Mouse (Mus musculus): Measurements from ENCODE around the gene Slx4. TPM values are rescaled to one million over a fixed set of nuclear protein-coding genes. Genes with fewer than 3 reads are reported as not detected.

The Slx4 gene
- total and polyA plus RNA-seq, 3 experiments: 24.3 to 35.2 TPM; not detected in 1

GRCm38 (mm10) chr16:4035575-4035974 is 32.0 kb upstream of the Slx4 start:
- TF ChIP-seq TBP (IDR thresholded peaks at IDR 0.05; ENCODE audit: low read depth, low read length) (no peak), GABPA (IDR thresholded peaks at IDR 0.05; ENCODE audit: low read depth, low read length) (no peak), MXI1 (IDR thresholded peaks at IDR 0.05; ENCODE audit: low read depth, low read length) (no peak), ZMIZ1 (IDR thresholded peaks at IDR 0.05; ENCODE audit: low read depth, low read length) (no peak), CTCF (IDR thresholded peaks at IDR 0.05 in 2 of 3, conservative IDR thresholded peaks at IDR 0.05 in 1 of 3; ENCODE audit: control insufficient read depth in 1 of 3, insufficient read depth in 1 of 3, low read depth in 2 of 3, low read length in 3 of 3, poor library complexity in 1 of 3, severe bottlenecking in 1 of 3) (no peak), ZC3H11A (IDR thresholded peaks at IDR 0.05; ENCODE audit: low read depth, low read length) (no peak), MAX (IDR thresholded peaks at IDR 0.05; ENCODE audit: low read length) (no peak), TCF12 (IDR thresholded peaks at IDR 0.05; ENCODE audit: low read depth, low read length) (no peak), MAZ (IDR thresholded peaks at IDR 0.05; ENCODE audit: low read depth, low read length) (no peak), CHD2 (IDR thresholded peaks at IDR 0.05; ENCODE audit: low read length) (no peak), RCOR1 (IDR thresholded peaks at IDR 0.05; ENCODE audit: low read depth, low read length) (no peak)
- peaks cover 0 to 24% of the 10 kb centered on the region in 2 experiments; a peak in 2 of 4 replicates for H3K36me3 ChIP-seq (ENCODE audit: control insufficient read depth in 1 of 2, insufficient read depth in 2 of 2, low read length in 2 of 2)
- no peak for DNase-seq (ENCODE audit: low read depth, low spot score)

GRCm38 (mm10) chr16:4034476-4034875 is 30.9 kb upstream of the Slx4 start:
- Histone ChIP-seq H3K9me3 (replicated peaks; ENCODE audit: insufficient read depth, low read length) (no peaks in the 10 kb centered on the region), H3K27me3 (ENCODE audit: control insufficient read depth in 1 of 2, insufficient read depth in 2 of 2, low read length in 2 of 2) (no peaks in the 10 kb centered on the region), H3K36me3 (ENCODE audit: control insufficient read depth in 1 of 2, insufficient read depth in 2 of 2, low read length in 2 of 2) (peaks cover 0 to 24% of the 10 kb centered on the region in 2 experiments; a peak in 2 of 4 replicates), H3K4me3 (ENCODE audit: control insufficient read depth in 1 of 2, insufficient read depth in 1 of 2, low read depth in 2 of 2, low read length in 2 of 2) (no peak overlapping the region), H3K9ac (ENCODE audit: control insufficient read depth, low read depth, low read length, poor library complexity, severe bottlenecking) (no peak overlapping the region), H3K27ac (ENCODE audit: control insufficient read depth, low read depth, low read length) (peak overlapping the region; percentile 21; the same call in 1 of the 2 replicates), H3K79me2 (ENCODE audit: control insufficient read depth, insufficient read depth, low read length, poor library complexity) (no peaks in the 10 kb centered on the region), H3K4me1 (ENCODE audit: control insufficient read depth in 1 of 2, insufficient read depth in 2 of 2, low read length in 2 of 2) (peaks cover 12 to 32% of the 10 kb centered on the region in 2 experiments)
- peak; percentile 66 for DNase-seq (ENCODE audit: low read depth, low spot score)
- TF ChIP-seq MXI1 (IDR thresholded peaks at IDR 0.05; ENCODE audit: low read depth, low read length) (no peak), ZNF384 (IDR thresholded peaks at IDR 0.05; ENCODE audit: low read depth, low read length) (no peak), UBTF (IDR thresholded peaks at IDR 0.05; ENCODE audit: borderline replicate concordance, insufficient read depth, low read depth, low read length) (no peak), NRF1 (IDR thresholded peaks at IDR 0.05; ENCODE audit: insufficient read depth, low read depth, low read length, poor library complexity, severe bottlenecking) (no peak), KAT2A (conservative IDR thresholded peaks at IDR 0.05; ENCODE audit: low read depth, low read length) (no peak), TBP (IDR thresholded peaks at IDR 0.05; ENCODE audit: low read depth, low read length) (no peak), CHD1 (IDR thresholded peaks at IDR 0.05; ENCODE audit: low read depth, low read length) (no peak), ZMIZ1 (IDR thresholded peaks at IDR 0.05; ENCODE audit: low read depth, low read length) (no peak), ETS1 (IDR thresholded peaks at IDR 0.05; ENCODE audit: low read depth, low read length) (no peak), CHD2 (IDR thresholded peaks at IDR 0.05; ENCODE audit: low read length) (no peak)

More at GRCm38 (mm10) chr16:4035575-4035974, 32.0 kb upstream of the Slx4 start:
- Histone ChIP-seq H3K27me3 (ENCODE audit: control insufficient read depth in 1 of 2, insufficient read depth in 2 of 2, low read length in 2 of 2) (no peaks in the 10 kb centered on the region), H3K4me3 (ENCODE audit: control insufficient read depth in 1 of 2, insufficient read depth in 1 of 2, low read depth in 2 of 2, low read length in 2 of 2) (no peak overlapping the region), H3K79me2 (ENCODE audit: control insufficient read depth, insufficient read depth, low read length, poor library complexity) (no peaks in the 10 kb centered on the region), H3K4me1 (ENCODE audit: control insufficient read depth in 1 of 2, insufficient read depth in 2 of 2, low read length in 2 of 2) (peaks cover 12 to 32% of the 10 kb centered on the region in 2 experiments), H3K9ac (ENCODE audit: control insufficient read depth, low read depth, low read length, poor library complexity, severe bottlenecking) (no peak overlapping the region), H3K27ac (ENCODE audit: control insufficient read depth, low read depth, low read length) (no peak overlapping the region), H3K9me3 (replicated peaks; ENCODE audit: insufficient read depth, low read length) (no peaks in the 10 kb centered on the region)

Data from MEL (cell line).